Mouse (Mus musculus): ENCODE results near the gene Insrr. TPM values are rescaled to one million over a fixed set of nuclear protein-coding genes. Genes with fewer than 3 reads are reported as not detected.

Insrr gene
- polyA plus RNA-seq (2012; rRNA removed) (1.4 and 1.7 TPM in 2 replicates), polyA plus RNA-seq (2014; fragmentation: Nextera tagmentation; extraction: Ambion mirVana) (0.22 and 0.35 TPM in 2 replicates)

GRCm38 (mm10) chr3:87796736-87797334 is at the start of gene Insrr:
TSS of gene Insrr (plus strand) at chr3:87796951.
- no peak within 1 kb of the TSS for H3K27ac ChIP-seq (replicated peaks; ENCODE audit: low read depth, low read length)
- no peak for ATAC-seq (ENCODE audit: low FRiP score, low read depth)
- peak; percentile 21 for DNase-seq (ENCODE audit: low spot score)
- no peaks in the 10 kb centered on the region for H3K36me3 ChIP-seq (ENCODE audit: control insufficient read depth, insufficient read depth, low read length)
- peak within 1 kb of the TSS; percentile 37 for H3K4me3 ChIP-seq (replicated peaks; ENCODE audit: low read length)
- no peaks in the 10 kb centered on the region for H3K9me3 ChIP-seq (ENCODE audit: control insufficient read depth, low read length)
- WGBS: 2% methylated on average over 23 of the region's 29 CpGs
- peaks cover 18% of the 10 kb centered on the region for H3K4me1 ChIP-seq (ENCODE audit: control insufficient read depth, insufficient read depth, low read length)
- no peak for TF ChIP-seq POLR2A (IDR thresholded peaks at IDR 0.05; ENCODE audit: borderline replicate concordance, extremely low read depth, insufficient read depth, insufficient read length)
- peaks cover 69% of the 10 kb centered on the region for H3K27me3 ChIP-seq (ENCODE audit: control insufficient read depth, insufficient read depth, low read length)
- peak within 1 kb of the TSS; percentile 41; the same call in 1 of the 2 replicates for H3K9ac ChIP-seq (ENCODE audit: low read depth, low read length, severe bottlenecking)
- H3K4me2 ChIP-seq (replicated peaks; ENCODE audit: low read depth, low read length, severe bottlenecking): peak within 1 kb of the TSS; percentile 67

GRCm38 (mm10) chr3:87748431-87748830 is 48.3 kb upstream of the Insrr start, which contains the start of gene Lrrc71:
TSS of gene Lrrc71 (minus strand) at chr3:87748625.
- Histone ChIP-seq H3K27me3 (ENCODE audit: control insufficient read depth, insufficient read depth, low read length) (no peaks in the 10 kb centered on the region), H3K4me2 (replicated peaks; ENCODE audit: low read depth, low read length, severe bottlenecking) (no peak within 1 kb of the TSS), H3K9me3 (ENCODE audit: control insufficient read depth, low read length) (no peaks in the 10 kb centered on the region), H3K9ac (ENCODE audit: low read depth, low read length, severe bottlenecking) (no peak within 1 kb of the TSS), H3K4me3 (replicated peaks; ENCODE audit: low read length) (no peak within 1 kb of the TSS), H3K27ac (replicated peaks; ENCODE audit: low read depth, low read length) (no peak within 1 kb of the TSS), H3K4me1 (ENCODE audit: control insufficient read depth, insufficient read depth, low read length) (0 out of 2 replicates have a peak, but pooled peaks cover 10% of the 10 kb centered on the region), H3K36me3 (ENCODE audit: control insufficient read depth, insufficient read depth, low read length) (peaks cover 6% of the 10 kb centered on the region)
- WGBS: 53% methylated on average over 13 of the region's 13 CpGs
- TF ChIP-seq POLR2A (IDR thresholded peaks at IDR 0.05; ENCODE audit: borderline replicate concordance, extremely low read depth, insufficient read depth, insufficient read length): no peak
- ATAC-seq (ENCODE audit: low FRiP score, low read depth) (no peak), DNase-seq (ENCODE audit: low spot score) (no peak)

DNA sequence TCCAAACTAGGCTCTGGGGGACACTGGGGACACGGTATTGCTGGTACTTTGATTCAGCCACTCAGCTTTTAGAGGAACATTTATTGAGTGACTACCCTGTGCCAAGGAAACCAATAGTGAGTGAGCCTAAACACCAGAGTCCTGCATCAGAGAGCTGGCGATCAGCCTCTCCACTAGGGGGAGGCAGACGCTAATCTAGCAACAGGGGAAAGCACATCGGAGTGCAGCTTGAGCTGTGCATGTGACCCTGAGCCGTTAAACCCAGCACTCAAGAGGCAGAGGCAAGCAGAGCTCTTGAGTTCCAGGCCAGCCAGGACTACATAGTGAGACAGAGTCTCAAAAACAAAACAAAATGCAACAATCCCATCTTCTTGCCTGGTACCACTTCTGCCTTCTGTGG is 47.7 kb upstream of the Insrr start:
- no peak overlapping the region for H3K27ac ChIP-seq (replicated peaks; ENCODE audit: low read depth, low read length)
- WGBS: 15% methylated on average over 5 of the region's 5 CpGs

DNA sequence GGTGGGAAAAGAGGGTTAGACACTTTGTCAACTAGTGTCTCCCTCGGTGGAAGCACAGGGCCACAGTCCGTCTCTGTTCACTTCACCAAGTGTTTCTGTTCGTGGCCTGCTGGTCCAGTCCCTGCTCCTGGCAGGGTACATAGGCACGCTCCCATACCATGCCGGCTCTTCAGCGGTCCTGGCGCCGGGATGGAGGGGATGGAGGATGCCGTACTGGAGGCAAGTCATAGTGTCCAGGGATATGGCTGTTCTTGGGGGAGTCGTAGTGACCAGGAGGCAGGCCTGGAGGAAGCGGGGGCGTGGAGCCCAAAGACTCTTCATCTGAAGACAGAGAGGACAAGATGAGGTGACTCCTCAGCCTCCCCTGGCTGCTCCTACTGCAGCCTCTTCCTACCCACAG is 46.8 kb upstream of the Insrr start:
- no peak for DNase-seq (ENCODE audit: low spot score)
- no peak for ATAC-seq (ENCODE audit: low FRiP score, low read depth)
- WGBS: 90% methylated on average over 12 of the region's 12 CpGs
- Histone ChIP-seq H3K36me3 (ENCODE audit: control insufficient read depth, insufficient read depth, low read length) (peaks cover 9% of the 10 kb centered on the region), H3K9ac (ENCODE audit: low read depth, low read length, severe bottlenecking) (no peak overlapping the region), H3K27ac (replicated peaks; ENCODE audit: low read depth, low read length) (no peak overlapping the region), H3K4me1 (ENCODE audit: control insufficient read depth, insufficient read depth, low read length) (0 out of 2 replicates have a peak, but pooled peaks cover 7% of the 10 kb centered on the region), H3K4me2 (replicated peaks; ENCODE audit: low read depth, low read length, severe bottlenecking) (no peak overlapping the region), H3K9me3 (ENCODE audit: control insufficient read depth, low read length) (no peaks in the 10 kb centered on the region), H3K27me3 (ENCODE audit: control insufficient read depth, insufficient read depth, low read length) (no peaks in the 10 kb centered on the region), H3K4me3 (replicated peaks; ENCODE audit: low read length) (no peak overlapping the region)
- no peak for TF ChIP-seq POLR2A (IDR thresholded peaks at IDR 0.05; ENCODE audit: borderline replicate concordance, extremely low read depth, insufficient read depth, insufficient read length)

More for the DNA sequence above, 47.7 kb upstream of the Insrr start:
- H3K9me3 ChIP-seq (ENCODE audit: control insufficient read depth, low read length): no peaks in the 10 kb centered on the region
- H3K4me1 ChIP-seq (ENCODE audit: control insufficient read depth, insufficient read depth, low read length): 0 out of 2 replicates have a peak, but pooled peaks cover 10% of the 10 kb centered on the region
- peaks cover 9% of the 10 kb centered on the region for H3K36me3 ChIP-seq (ENCODE audit: control insufficient read depth, insufficient read depth, low read length)
- ATAC-seq (ENCODE audit: low FRiP score, low read depth) (no peak), DNase-seq (ENCODE audit: low spot score) (peak; percentile 45)
- H3K4me3 ChIP-seq (replicated peaks; ENCODE audit: low read length): no peak overlapping the region
- no peaks in the 10 kb centered on the region for H3K27me3 ChIP-seq (ENCODE audit: control insufficient read depth, insufficient read depth, low read length)
- TF ChIP-seq POLR2A (IDR thresholded peaks at IDR 0.05; ENCODE audit: borderline replicate concordance, extremely low read depth, insufficient read depth, insufficient read length): no peak
- H3K4me2 ChIP-seq (replicated peaks; ENCODE audit: low read depth, low read length, severe bottlenecking): no peak overlapping the region
- no peak overlapping the region for H3K9ac ChIP-seq (ENCODE audit: low read depth, low read length, severe bottlenecking)

- no peak for DNase-seq (ENCODE audit: low spot score)
- H3K4me3 ChIP-seq (replicated peaks; ENCODE audit: low read length): no peak overlapping the region
- no peak for ATAC-seq (ENCODE audit: low FRiP score, low read depth)
- peaks cover 9% of the 10 kb centered on the region for H3K36me3 ChIP-seq (ENCODE audit: control insufficient read depth, insufficient read depth, low read length)
- no peak overlapping the region for H3K27ac ChIP-seq (replicated peaks; ENCODE audit: low read depth, low read length)
- no peaks in the 10 kb centered on the region for H3K27me3 ChIP-seq (ENCODE audit: control insufficient read depth, insufficient read depth, low read length)
- no peak for TF ChIP-seq POLR2A (IDR thresholded peaks at IDR 0.05; ENCODE audit: borderline replicate concordance, extremely low read depth, insufficient read depth, insufficient read length)
- 77% methylated on average over 3 of the region's 3 CpGs for WGBS
- H3K9ac ChIP-seq (ENCODE audit: low read depth, low read length, severe bottlenecking): no peak overlapping the region
- no peaks in the 10 kb centered on the region for H3K9me3 ChIP-seq (ENCODE audit: control insufficient read depth, low read length)
- H3K4me2 ChIP-seq (replicated peaks; ENCODE audit: low read depth, low read length, severe bottlenecking): no peak overlapping the region
- no peaks in the 10 kb centered on the region; the same call in 1 of the 2 replicates for H3K4me1 ChIP-seq (ENCODE audit: control insufficient read depth, insufficient read depth, low read length)
Observed at GRCm38 (mm10) chr3:87752567-87752966, 44.2 kb upstream of the Insrr start.
